Mouse (Mus musculus): Measurements from ENCODE around the gene Lenep.

DNA sequence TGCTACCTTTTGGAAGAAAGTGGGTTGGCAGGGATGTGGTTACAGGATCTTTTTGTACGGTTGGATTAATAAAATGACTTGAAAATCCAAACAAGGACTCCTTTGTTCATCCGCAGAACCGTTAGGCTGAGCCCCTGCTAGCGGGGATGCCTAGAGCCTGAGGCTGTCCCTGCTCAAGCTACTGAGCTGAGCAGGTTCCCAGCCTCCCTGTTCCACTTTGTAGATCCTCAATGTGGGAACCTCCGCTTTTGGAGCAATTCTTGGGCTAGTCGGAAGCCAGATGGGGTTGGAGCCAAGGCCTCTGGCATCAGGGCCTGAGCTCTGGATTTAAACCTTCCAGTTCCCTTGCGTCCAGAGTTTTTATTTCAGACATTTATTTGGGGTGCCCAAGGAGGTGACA, 32.4 kb upstream of the Lenep start:
- TF ChIP-seq GATA1 (IDR thresholded peaks at IDR 0.05; ENCODE audit: low read length), result no peak
- no peak for TF ChIP-seq TAL1 (IDR thresholded peaks at IDR 0.05; ENCODE audit: low read length)

Measured in erythroblast, embryonic 14.5 days (primary cell).